Mouse (Mus musculus) activated CD4-positive, CD25-positive, alpha-beta regulatory T cell, adult 9 weeks (primary cell): ENCODE results near the gene Olfr1416. TPM values are rescaled to one million over a fixed set of nuclear protein-coding genes. Genes with fewer than 3 reads are reported as not detected.

ENCODE experiments used
- polyA plus RNA-seq: library from polyadenylated mRNA; unstranded; fragments of 100-300 nt; shearing (Covaris generic); gene quantifications from one replicate; pipeline ENCODE4 v1.2.1, GENCODE M21; 2017

Olfr1416 gene
- not detected for polyA plus RNA-seq

DNA sequence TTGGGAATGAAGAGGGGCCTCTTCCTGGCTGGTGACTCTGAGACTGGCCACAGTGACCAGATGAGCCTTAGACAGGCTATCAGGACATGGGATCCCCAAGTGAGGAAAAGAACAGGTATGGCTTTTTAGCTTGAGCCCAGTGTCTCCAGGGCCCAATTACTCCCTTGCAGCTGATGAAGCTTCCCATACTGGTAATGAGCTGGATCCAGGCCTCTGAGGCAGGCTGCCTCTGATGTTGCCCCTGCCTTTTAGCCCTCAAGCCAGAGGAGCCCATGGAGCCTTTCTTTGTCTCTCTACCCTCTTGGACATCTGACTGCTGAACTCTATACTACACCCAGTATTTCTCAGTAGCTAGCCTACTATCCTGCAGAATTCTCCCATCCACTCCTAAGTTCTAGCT, at the start of gene Olfr1416:
Olfr1416 (minus strand) TSS at position 101 of the 400 bp plus-strand sequence.

DNA sequence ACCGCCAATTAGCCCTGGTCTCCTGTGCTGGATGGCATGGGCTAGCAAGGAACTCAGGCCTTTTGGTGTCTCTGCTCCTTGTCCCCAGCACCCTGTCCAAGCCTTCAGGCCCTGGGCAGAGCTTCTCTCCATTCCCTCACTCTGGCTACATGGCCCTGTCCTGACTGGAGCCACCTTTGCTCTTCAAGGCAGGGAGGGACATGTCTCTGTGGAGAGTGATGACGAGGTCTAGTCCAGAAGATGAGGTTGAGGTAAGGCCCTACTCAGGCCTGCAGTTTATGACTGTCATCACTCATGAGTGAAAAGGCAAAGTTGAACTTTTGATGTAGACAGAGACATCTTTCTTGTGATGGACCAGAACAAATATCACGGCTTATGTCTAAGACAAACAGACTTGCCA, 33.6 kb upstream of the Olfr1416 start, which contains the start of gene Olfr1414:
Olfr1414 (minus strand) TSS at position 101 of the 400 bp plus-strand sequence.

DNA sequence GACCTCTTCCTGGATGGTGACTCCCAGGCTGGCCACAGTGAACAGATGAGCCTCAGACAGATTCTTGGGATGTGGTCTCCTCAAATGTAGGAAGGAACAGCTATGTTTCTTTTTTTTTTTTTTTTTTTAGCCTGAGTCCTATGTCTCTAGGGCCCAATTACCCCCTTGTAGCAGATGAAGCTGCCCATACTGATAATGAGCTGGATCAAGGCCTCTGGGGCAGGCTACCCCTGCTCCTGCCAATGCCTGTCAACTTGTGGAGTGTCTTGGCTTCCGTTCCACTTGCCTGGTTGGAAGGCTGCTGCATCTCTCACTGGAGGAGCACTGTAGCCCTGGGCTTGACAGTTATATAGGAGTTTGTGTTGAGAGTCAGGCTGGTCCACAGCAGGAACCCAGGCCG, 11.1 kb upstream of the Olfr1416 start, which contains the start of gene Olfr1415:
Olfr1415 (minus strand) TSS at position 101 of the 400 bp plus-strand sequence.

DNA sequence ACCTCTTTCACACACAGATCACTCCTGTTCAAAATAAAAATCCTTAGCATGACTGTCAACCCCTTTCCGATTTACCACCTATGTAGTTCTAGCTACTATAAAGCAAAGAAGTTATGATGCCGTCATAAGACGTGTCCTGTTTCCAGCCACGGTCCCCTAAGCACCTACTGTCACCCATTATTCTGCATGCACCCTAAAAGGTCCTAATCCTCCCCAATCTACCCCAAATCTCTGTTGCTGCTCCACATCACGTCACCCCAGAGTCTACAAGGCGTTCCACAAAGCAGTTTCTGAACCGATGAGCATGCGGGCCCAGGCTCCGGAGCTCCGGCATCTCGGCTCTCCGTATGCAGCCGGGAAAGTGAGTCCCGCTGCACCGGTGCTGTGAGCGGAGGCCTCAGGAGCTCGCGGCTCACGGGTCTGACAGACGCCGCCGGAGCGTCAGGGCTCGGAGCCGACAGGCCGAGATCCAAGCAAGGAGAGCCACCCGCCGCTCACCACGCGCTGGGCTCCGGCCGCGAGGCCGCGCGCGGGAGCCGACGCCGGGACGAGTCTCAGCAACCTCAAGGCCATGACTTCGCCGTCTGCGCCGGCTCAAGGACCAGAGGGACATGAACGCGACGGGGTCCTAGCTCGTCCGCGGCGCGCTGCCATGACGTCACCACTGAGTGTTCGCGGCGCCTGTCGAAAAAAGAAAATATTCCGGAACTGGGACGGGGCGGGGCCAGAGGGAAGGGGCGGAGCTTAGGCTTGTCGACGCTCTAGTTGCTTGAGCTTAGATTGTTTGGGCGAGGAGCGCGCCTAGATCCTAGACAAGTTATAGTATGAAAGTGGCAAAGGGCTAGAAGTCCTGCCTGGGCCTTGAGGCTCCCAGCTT, 11.5 kb downstream of the Olfr1416 start, which contains the start of gene Ndufa10:
Ndufa10 (minus strand) TSS at position 696 of the 877 bp plus-strand sequence.

Other genes starting within 250 kb of the Olfr1416 start
- gene Ndufa10, start 11.3 kb downstream of the Olfr1416 start, polyA plus RNA-seq, result 240 TPM
- not detected for gene Olfr1415, start 11.0 kb upstream of the Olfr1416 start, polyA plus RNA-seq
- gene Olfr1414, start 33.5 kb upstream of the Olfr1416 start, polyA plus RNA-seq, result not detected
- not detected for gene Olfr1413, start 86.2 kb upstream of the Olfr1416 start, polyA plus RNA-seq
- not detected for gene Olfr1412, start 100.7 kb upstream of the Olfr1416 start, polyA plus RNA-seq
- gene Olfr1411, start 109.3 kb upstream of the Olfr1416 start, polyA plus RNA-seq, result not detected
- not detected for gene Olfr1410, start 120.7 kb upstream of the Olfr1416 start, polyA plus RNA-seq
- gene Olfr12, start 132.7 kb upstream of the Olfr1416 start, polyA plus RNA-seq, result not detected
- gene Cops9, start 156.9 kb upstream of the Olfr1416 start, polyA plus RNA-seq, result 267 TPM
- gene Otos, start 163.7 kb upstream of the Olfr1416 start, polyA plus RNA-seq, result 1.2 TPM